Mouse (Mus musculus) lung, postnatal 0 days (tissue): ENCODE data around the gene Yipf6. TPM values are rescaled to one million over a fixed set of nuclear protein-coding genes. Genes with fewer than 3 reads are reported as not detected.
A peak's percentile ranks its signal among the peaks of the same experiment; 100 is the strongest.

Experiments
- ATAC-seq: fragments of 200-750 bp; cut with Nextera tagmentation; 2 replicates; pipeline ENCODE4 v1.8.0; 2017; ENCODE audit warnings: moderate library complexity
- DNase-seq: peaks from one replicate; pipeline ENCODE4 v3.0.0-alpha.2; 2016; ENCODE audit warnings: low spot score
- H3K27ac ChIP-seq: fragments of 300-500 bp; sonication (generic); 2 replicates; pipeline ENCODE4 v1.5.1; 2014; ENCODE audit warnings: antibody characterized with exemption, mild to moderate bottlenecking, low read length, mixed read lengths
- H3K27me3 ChIP-seq: fragments of 300-500 bp; sonication (generic); replicated peaks from 2 replicates; pipeline ENCODE4 v1.6.1; 2014; ENCODE audit warnings: low read length, mixed read lengths; ENCODE audit not compliant: insufficient read depth
- H3K36me3 ChIP-seq: fragments of 300-500 bp; sonication (generic); 2 replicates; pipeline ENCODE4 v1.6.1; 2014; ENCODE audit warnings: low read length, mixed read lengths; ENCODE audit not compliant: insufficient read depth
- H3K4me1 ChIP-seq: fragments of 300-500 bp; sonication (generic); 2 replicates; pipeline ENCODE4 v1.6.1; 2014; ENCODE audit warnings: antibody characterized with exemption, low read depth, low read length, mixed read lengths; ENCODE audit not compliant: insufficient read depth
- H3K4me2 ChIP-seq: fragments of 300-500 bp; sonication (generic); replicated peaks from 2 replicates; pipeline ENCODE4 v1.6.1; 2014; ENCODE audit warnings: low read depth, mild to moderate bottlenecking, low read length, moderate library complexity, mixed read lengths
- H3K4me3 ChIP-seq: fragments of 300-500 bp; sonication (generic); 2 replicates; pipeline ENCODE4 v1.5.1; 2014; ENCODE audit warnings: low read depth, low read length
- H3K9ac ChIP-seq: fragments of 300-500 bp; sonication (generic); replicated peaks from 2 replicates; pipeline ENCODE4 v1.6.1; 2014; ENCODE audit warnings: low read depth, mild to moderate bottlenecking
- H3K9me3 ChIP-seq: fragments of 300-500 bp; sonication (generic); 2 replicates; pipeline ENCODE4 v1.6.1; 2016; ENCODE audit warnings: low read length, mixed read lengths
- CTCF ChIP-seq: IDR thresholded peaks from 2 replicates; pipeline ENCODE4 v1.5.1; 2016; ENCODE audit warnings: antibody characterized with exemption, mild to moderate bottlenecking
- EP300 ChIP-seq: IDR thresholded peaks from 2 replicates; pipeline ENCODE4 v1.6.1; 2016; ENCODE audit warnings: antibody characterized with exemption, mild to moderate bottlenecking, control low read depth
- WGBS: fragments of 180-500 bp; shearing (Covaris S2); extraction: QIAGEN DNeasy Blood & Tissue Kit; methylation state at CpG from one replicate; pipeline ENCODE4 v1.1.7; 2014; 5-methylcytosine and 5-hydroxymethylcytosine counted together
- polyA plus RNA-seq: library from polyadenylated mRNA; unstranded; fragments of >200 nt; fragmentation: Nextera tagmentation; extraction: Ambion mirVana; gene quantifications from 2 replicates; pipeline ENCODE4 v1.2.1, GENCODE M21; 2015

Yipf6 gene
- polyA plus RNA-seq, result 42.3 and 42.5 TPM in 2 replicates

- H3K9me3 ChIP-seq, result no peaks in the 10 kb centered on the region
- peak within 1 kb of the TSS; percentile 23; the same call in 1 of the 2 replicates for H3K9ac ChIP-seq
- peak; percentile 6; the same call in 1 of the 2 replicates for TF ChIP-seq EP300
- TF ChIP-seq CTCF, result no peak
- peak within 1 kb of the TSS; percentile 60 for H3K4me3 ChIP-seq
- no peaks in the 10 kb centered on the region for H3K27me3 ChIP-seq
- WGBS, result 60% methylated on average over 3 of the region's 3 CpGs
- ATAC-seq (no peak), DNase-seq (peak; percentile 59)
- H3K4me1 ChIP-seq, result no peaks in the 10 kb centered on the region
- H3K4me2 ChIP-seq, result peak within 1 kb of the TSS; percentile 49
- peak within 1 kb of the TSS; percentile 95 for H3K27ac ChIP-seq
- no peaks in the 10 kb centered on the region for H3K36me3 ChIP-seq
Measured at GRCm38 (mm10) chrX:98936101-98936500, at the start of gene Yipf6. Yipf6 (plus strand) TSS chrX:98936316.

- no peak for TF ChIP-seq CTCF
- no peak for TF ChIP-seq EP300
- Histone ChIP-seq H3K4me3 (peak overlapping the region; percentile 49), H3K36me3 (no peaks in the 10 kb centered on the region), H3K4me1 (no peaks in the 10 kb centered on the region), H3K9ac (peak overlapping the region; percentile 50), H3K9me3 (no peaks in the 10 kb centered on the region), H3K27me3 (no peaks in the 10 kb centered on the region), H3K4me2 (peak overlapping the region; percentile 59), H3K27ac (peak overlapping the region; percentile 81)
- ATAC-seq (no peak; the same call in 1 of the 2 replicates), DNase-seq (peak; percentile 8)
- WGBS, result 10% methylated on average over 14 of the region's 14 CpGs
Measured at GRCm38 (mm10) chrX:98890072-98890405, 46.1 kb upstream of the Yipf6 start.

GRCm38 (mm10) chrX:98890406-98891116 is 45.6 kb upstream of the Yipf6 start, which contains the start of gene Ophn1:
Ophn1 (minus strand) TSS chrX:98891025.
- 11% methylated on average over 40 of the region's 48 CpGs for WGBS
- DNase-seq, result peak; percentile 81
- H3K27ac ChIP-seq, result peak within 1 kb of the TSS; percentile 81

GRCm38 (mm10) chrX:98898307-98898706 is 37.8 kb upstream of the Yipf6 start:
- Histone ChIP-seq H3K4me1 (no peaks in the 10 kb centered on the region), H3K9me3 (no peaks in the 10 kb centered on the region), H3K36me3 (no peaks in the 10 kb centered on the region), H3K4me3 (no peak overlapping the region), H3K4me2 (no peak overlapping the region), H3K27ac (no peak overlapping the region), H3K9ac (no peak overlapping the region), H3K27me3 (no peaks in the 10 kb centered on the region)
- 62% methylated on average over 3 of the region's 3 CpGs for WGBS
- TF ChIP-seq CTCF (no peak), EP300 (no peak)
- ATAC-seq (no peak), DNase-seq (peak; percentile 16)

More at GRCm38 (mm10) chrX:98890406-98891116, 45.6 kb upstream of the Yipf6 start, which contains the start of gene Ophn1:
- no peaks in the 10 kb centered on the region for H3K36me3 ChIP-seq
- no peaks in the 10 kb centered on the region for H3K27me3 ChIP-seq
- H3K4me3 ChIP-seq, result peak within 1 kb of the TSS; percentile 49
- peak within 1 kb of the TSS; percentile 50 for H3K9ac ChIP-seq
- no peaks in the 10 kb centered on the region for H3K4me1 ChIP-seq
- ATAC-seq, result peak; percentile 95
- H3K4me2 ChIP-seq, result peak within 1 kb of the TSS; percentile 59
- no peak for TF ChIP-seq EP300
- TF ChIP-seq CTCF, result peak; percentile 49
- H3K9me3 ChIP-seq, result no peaks in the 10 kb centered on the region

- H3K4me2 ChIP-seq, result no peak overlapping the region
- no peak for ATAC-seq
- DNase-seq, result no peak
- no peaks in the 10 kb centered on the region for H3K27me3 ChIP-seq
- TF ChIP-seq EP300 (no peak), CTCF (no peak)
- H3K9ac ChIP-seq, result no peak overlapping the region
- H3K4me3 ChIP-seq, result no peak overlapping the region
- H3K27ac ChIP-seq, result no peak overlapping the region
- no peaks in the 10 kb centered on the region for H3K9me3 ChIP-seq
- no peaks in the 10 kb centered on the region for H3K36me3 ChIP-seq
- 83% methylated on average over 6 of the region's 6 CpGs for WGBS
- H3K4me1 ChIP-seq, result no peaks in the 10 kb centered on the region
Measured at GRCm38 (mm10) chrX:98904226-98904625, 31.9 kb upstream of the Yipf6 start.

DNA sequence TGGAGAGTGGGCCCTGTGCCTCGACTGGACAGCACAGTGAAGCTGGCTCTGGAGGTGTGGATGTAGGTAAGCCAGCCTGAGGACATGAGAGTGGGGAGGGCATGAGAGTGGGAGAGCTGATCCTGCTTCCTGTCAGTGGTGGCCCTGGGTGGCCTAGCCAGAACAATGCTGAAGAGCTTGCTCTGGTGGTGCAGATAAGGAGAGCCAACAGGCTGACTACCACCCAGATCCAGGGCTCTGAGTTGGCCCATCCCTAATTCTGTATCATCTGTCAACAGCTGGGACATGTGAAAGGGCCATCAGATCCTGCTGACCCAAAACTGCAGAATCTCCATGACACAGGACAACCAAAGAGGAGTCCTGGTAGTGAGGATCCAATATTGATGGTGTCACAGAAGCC is 27.2 kb upstream of the Yipf6 start:
- WGBS, result 27% methylated on average over 1 of the region's 1 CpGs
- Histone ChIP-seq H3K9ac (no peak overlapping the region), H3K4me3 (no peak overlapping the region), H3K4me2 (no peak overlapping the region), H3K36me3 (no peaks in the 10 kb centered on the region), H3K27me3 (no peaks in the 10 kb centered on the region), H3K4me1 (no peaks in the 10 kb centered on the region), H3K27ac (no peak overlapping the region), H3K9me3 (no peaks in the 10 kb centered on the region)
- no peak for DNase-seq
- TF ChIP-seq CTCF (no peak), EP300 (no peak)
- no peak for ATAC-seq
